Mouse (Mus musculus): ENCODE measurements around the gene Ttyh2. TPM values are rescaled to one million over a fixed set of nuclear protein-coding genes. Genes with fewer than 3 reads are reported as not detected.

Ttyh2 gene
- total RNA-seq, 2 experiments from 2014 or later = 27.3 to 28.7 TPM

DNA sequence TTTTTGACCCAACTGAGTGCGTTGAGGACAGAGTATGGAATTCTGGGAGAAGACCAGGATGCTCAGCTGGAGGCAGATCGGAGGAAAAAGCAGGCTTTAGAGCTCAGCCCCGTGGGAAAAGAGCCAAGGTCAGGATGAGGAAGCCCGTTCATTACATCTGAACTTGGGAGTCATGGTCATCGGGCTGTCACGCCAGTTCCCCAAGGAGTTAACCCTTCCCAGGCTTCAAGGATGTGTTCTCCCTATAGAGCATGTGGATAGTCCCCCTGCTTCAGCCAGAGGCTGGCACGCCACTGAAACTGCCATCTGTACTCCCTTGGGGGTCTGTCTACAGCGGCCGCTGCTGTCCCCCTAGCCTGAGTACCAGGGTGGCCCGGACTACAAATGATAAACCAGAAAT is 5.1 kb downstream of the Ttyh2 start:
- DNase-seq (ENCODE audit: low spot score in 2 of 2) = no peak

DNA sequence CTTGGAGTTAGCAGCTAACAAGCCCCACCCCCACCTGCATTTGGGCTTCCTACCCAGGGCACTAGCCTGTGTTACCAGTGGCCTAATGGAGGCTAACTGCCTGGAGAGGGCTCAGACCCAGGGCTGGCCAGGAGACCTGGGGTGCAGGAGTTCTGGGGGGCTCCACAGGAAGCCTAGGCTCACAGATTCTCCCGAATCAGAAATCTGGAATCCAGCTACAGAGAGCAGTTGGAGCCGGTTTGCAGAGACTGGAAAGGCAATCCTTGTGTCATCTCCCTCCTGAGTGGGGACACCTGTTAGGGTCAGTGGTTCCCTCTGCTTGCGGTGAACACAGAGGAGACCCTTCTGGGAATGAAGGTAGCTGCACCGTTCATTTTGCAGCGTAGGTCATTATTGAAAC is 5.8 kb downstream of the Ttyh2 start:
- DNase-seq (ENCODE audit: low spot score in 2 of 2) = no peak

DNA sequence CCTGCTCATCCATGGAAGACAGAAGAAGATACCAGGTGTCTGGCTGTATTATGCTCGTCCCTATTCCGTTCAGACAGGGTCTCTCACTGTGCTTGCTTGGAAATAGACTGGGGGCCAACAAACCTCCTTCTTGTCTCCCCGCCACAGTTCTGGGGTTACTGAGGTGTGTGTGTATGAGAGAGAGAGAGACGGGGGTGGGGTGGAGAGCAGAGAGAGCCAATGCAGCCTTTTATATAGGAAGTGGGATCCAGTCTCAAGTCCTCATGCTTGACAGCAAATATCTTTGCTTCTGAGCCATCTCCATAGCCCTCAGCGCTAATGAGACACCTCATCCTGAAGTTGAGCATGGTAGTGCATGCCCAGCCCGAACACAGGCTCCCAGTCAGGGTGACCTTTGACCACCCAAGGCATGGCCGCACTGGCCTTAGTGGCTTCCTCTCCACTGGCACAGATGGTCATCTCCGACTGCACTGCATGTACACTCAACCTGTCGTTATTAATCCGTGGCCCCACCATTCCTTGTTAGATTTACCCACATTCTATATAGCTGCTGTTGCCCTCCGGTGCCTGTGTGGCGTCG is 7.2 kb downstream of the Ttyh2 start:
- DNase-seq (ENCODE audit: low spot score in 2 of 2) = no peak

DNA sequence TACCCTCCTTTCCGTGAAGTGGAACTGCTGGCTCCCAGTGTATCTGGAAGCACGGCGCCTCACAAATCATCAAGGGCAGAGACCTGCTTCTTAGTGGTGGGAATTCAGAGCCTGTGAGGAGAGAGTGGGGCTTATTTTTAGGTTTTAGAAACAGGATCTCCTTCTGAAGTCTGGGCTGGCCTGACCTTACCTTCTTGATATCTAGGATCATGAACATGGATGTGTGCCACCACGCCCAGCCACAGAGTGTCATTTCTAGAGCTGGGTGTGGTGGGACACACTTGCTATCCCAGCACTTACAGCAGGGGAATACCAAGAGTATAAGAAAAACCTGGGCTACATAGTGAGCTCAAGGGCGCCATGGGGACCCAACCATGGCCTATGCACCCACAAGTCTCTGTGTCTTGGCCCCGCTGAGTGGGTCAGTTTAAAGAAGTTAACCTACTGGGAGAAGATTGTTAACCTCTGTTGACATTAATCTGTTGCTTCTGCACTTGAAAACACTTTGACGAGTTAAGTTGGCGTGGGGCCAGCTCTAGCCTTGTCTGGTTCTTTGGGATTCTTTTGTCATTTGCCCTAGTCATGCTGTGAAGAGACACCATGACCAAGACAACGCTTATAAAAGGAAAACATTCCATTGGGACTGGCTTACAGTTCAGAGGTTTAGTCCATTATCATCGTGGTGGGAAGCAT is 7.9 kb downstream of the Ttyh2 start:
- no peak for DNase-seq (ENCODE audit: low spot score in 2 of 2)

DNA sequence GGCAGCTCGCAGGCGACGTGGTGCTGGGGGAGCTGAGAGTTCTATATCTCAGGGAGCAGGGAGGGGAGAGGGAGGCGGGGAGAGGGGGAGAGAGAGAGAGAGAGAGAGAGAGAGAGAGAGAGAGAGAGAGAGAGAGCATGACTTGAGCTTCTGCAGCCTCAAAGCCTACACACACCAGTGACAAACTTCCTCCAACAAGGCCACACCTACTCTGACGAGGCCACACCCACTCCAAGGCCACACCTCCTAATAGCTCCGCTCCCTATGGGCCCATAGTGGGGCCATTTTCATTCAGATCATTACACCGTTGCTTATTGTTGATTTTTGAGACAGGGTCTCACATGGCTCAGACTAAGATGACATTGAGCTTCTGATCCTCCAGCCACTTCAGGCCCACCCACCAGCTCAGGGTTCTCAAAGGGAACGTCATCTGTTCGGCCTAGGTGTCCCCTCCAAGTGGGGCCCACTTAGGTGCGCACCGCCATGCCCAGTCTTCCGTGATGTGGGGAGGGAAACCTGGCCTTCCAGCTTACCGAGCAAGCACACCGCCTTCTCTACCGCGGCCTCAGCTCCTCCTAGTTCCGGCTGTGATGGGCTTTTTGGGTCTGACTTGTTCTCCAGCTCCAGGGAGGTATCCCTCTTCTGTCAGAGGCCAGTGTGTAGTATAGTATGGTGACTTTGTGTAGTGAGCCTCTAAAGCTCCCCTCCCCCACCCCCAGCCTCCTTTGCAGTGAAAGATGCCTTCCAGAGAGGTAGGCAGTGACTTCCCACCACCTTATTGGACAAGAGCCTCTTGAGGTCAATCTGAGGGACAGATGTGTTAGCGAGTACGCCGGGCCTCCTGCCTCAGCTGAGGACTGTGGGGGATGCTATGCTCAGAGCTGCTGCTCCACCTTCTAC is 8.7 kb downstream of the Ttyh2 start:
- DNase-seq (ENCODE audit: low spot score in 2 of 2) = no peak

DNA sequence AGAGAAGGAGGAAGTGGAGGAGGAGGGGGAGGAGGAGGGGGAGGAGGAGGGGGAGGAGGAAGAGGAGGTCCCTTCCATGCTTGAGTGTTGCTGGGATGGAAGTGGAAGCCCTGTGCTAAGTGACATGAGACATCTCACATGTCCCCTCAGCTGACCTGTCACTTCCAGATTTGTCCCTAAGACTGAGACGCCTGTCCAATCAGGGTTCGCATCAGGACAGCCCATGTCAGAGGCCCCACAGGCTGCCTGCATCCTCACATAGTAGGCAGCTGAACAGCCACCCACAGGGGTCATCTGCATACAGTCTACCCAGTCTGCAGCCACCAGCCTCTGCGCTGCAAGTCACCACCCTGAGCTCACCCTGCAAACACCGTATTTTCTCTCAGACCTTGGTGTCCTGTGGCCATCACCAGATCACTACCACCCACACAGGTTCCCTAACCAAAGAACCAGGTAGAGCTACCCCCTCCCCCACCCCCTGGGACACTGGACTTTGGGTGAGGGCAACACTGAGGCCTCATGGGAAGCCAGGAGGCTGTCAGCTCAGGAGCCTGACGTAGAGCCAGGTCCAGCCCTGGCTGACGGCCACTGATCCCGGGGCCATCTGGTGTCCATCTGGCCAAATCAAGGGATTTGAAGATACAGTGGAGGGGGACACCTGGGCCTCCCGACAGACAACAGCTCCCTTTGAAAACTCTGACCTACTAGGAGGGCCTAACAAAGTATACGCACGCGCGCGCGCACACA is 9.6 kb downstream of the Ttyh2 start:
- peak in 1 of 2 experiments; percentile 37 for DNase-seq (ENCODE audit: low spot score in 2 of 2)

DNA sequence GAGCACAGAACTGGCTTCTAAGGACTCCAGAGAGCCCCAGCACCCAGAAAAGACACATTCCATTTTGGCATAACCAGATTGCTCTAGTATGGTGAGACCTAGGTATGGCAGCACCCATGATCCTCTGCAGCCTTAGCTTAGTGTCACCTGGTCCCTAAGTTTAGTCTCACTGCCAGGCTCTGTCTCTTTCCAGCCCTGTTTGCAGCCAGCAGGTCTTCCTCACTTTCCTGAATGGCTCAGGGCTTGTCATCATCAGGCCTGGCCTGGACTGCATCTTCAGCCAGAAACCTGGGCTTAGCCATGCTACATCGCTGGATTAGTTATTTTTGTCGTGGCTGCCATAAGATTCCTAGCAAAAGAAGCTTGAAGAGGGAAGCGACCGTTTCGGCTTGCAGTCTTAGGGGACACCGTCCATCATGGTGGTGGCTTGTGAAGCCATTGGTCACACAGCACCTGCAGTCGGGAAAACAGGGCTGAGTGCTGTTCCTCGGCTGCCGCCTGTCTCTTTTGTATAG is 10.4 kb downstream of the Ttyh2 start:
- no peak for DNase-seq (ENCODE audit: low spot score in 2 of 2)

DNA sequence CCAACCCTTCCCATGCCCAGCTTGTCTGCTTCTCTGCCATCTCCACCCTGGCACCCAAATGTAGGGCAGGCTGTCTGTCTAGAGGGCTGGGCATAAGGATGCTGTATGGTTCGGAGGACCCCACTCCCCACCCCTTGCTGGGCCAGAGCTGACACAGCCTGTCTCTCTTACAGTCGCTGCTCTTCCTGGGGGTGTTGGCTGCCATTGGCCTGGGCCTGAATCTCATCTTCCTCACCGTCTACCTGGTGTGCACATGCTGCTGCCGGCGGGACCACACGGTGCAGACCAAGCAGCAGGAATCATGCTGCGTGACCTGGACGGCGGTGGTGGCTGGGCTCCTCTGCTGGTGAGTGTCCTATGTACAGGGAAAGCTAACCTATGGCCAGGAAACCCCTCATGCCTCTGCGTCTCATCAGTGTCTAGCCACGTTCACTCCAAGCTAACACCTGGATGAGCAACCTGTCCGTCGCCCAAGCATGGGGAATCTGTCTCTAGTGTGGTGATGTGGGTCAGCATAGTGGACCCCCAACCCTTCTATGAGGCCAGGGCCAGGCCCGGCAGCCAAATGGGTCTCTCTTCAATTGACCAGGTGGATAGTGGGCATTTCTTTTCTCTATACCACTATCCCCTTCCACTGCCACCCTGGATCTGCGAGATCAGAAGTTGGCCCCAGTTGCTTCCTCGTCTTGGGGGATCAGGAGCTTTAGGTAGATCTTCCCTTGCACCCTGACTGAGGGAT is 11.2 kb downstream of the Ttyh2 start:
- DNase-seq (ENCODE audit: low spot score in 2 of 2) = no peak

DNA sequence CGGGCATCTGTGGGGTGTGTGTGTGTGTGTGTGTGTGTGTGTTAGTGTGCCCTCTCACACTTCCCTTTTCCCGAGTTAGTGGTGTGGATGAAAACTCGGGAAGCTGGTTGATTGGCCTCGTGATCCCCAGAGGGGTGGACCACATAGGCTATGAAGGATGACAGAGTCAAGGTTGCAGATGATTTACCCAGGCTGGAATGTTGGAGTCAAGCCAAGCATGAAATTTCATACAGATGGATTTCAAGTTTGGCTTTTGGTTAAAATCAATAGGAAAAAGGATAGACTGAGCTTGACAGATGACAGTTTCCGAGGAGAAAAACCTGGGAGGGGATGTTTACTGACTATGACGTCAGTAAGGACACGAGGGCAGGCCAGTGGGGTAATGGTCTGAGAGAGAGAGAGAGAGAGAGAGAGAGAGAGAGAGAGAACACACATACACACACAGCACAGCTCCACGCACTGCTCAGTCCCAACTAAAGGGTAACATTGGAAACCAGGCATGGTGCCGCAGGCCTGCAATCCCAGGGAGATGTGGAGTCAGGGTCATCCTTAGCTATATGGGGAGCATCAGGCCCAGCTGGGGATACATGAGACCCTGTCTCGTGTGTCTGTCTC is 12.4 kb downstream of the Ttyh2 start:
- DNase-seq (ENCODE audit: low spot score in 2 of 2) = no peak

DNA sequence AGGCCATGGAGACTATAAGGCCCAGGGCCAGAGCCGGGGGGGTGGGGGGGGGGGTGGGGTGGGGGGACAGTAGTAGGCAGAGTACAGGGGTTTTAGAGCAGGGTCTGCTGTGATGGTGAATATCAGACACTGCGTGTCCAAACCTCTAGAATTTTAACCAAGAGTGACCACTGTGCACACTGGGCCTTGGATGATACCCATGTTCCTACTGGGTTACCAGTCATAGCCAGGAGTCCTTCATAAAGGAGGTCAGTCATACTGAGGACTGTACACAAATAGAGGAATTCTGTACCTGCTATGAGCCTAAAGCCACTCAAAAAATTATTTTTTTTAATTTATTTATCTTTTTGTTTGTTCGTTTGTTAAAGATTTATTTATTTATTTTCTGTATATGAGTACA is 13.5 kb downstream of the Ttyh2 start:
- DNase-seq (ENCODE audit: low spot score in 2 of 2) = no peak

DNA sequence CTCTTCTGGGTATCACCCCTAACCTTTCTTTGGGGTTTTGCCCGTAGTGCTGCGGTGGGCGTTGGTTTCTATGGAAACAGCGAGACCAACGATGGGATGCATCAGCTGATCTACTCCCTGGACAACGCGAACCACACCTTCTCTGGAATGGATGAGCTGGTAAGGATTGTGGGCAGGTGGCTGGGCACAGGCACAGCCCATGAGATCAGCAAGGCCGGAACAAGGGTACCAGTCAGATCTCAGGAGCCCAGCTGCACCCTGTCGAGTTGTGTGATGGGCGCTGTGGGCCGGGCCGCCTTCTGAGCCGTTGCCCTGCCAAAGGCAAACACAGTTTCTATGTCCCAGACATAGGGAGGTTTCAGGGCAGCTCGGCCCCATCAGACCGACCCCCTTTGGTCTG is 15.0 kb downstream of the Ttyh2 start:
- no peak for DNase-seq (ENCODE audit: low spot score in 2 of 2)

DNA sequence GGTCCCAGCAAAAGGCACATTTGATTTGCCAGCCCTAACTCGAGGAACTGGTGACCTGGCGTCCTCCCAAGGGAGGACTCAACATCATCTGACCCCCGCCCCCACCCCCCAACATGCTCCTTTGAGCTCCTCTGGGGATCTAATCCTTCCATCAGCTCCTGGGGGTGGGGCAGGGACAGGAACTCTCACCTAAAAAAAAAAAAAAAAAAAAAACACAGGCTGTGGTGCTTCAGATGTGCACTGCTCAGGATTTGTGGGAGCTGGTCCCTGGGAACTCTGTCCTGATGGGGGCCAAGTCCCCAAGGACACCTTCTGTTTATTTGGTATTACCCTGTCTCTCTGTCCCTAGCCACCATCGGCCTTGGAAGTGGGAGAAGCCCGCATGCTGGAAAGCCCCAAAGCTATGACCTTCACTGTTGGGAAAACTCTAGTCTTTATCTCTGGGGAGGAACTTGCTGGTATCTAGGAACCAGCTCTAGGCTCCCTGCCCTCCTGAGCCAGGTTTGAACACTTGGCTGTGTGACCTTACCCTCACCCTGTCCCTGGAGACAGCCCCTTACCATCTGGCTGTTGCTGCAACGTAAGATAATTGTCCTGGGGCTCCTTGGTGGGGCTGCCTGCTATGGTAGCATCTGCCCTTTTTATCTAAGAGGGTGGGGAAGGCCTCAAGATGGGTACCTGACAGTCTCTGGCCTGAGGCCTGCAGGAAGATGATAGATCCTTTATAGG is 16.4 kb downstream of the Ttyh2 start:
- DNase-seq (ENCODE audit: low spot score in 2 of 2) = no peak

DNA sequence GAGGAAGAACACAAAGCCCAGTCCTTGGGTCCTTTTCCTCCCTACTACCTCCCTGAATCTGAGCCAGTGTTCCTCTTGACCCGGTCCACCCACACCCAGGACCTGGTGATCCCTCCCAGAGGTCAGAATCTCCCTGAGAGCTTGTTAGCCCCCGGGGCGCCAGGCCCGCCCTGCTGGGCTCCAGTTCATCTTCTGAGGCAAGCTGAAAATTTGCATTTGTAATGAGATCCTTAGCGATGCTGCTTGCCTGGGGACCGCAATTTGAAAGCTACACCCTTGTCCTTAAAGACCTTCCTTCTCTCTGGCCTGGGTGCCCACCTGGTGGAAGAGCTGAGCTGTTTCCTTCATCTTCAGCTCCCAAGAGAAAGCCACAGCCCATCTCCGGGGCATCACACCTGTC is 17.4 kb downstream of the Ttyh2 start:
- no peak for DNase-seq (ENCODE audit: low spot score in 2 of 2)

DNA sequence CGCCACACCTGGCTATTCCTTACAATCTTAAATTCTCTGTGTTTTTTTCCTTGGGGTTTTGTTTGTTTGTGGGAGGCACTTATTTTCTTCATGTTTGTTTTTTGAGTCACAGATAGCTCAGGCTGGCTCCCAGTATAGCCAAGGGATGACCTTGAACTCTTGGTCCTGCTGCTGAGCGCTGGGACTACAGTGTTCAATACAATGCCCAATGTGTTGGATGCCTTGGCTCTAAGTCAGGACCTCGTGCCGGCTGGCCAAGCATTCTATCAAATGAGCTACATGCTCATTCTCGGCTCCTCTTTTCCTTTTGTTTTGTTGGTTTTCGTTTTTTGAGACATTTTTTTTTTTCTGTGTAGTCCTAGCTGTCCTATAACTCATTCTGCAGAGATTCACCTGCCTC is 18.2 kb downstream of the Ttyh2 start:
- DNase-seq (ENCODE audit: low spot score in 2 of 2) = no peak

DNA sequence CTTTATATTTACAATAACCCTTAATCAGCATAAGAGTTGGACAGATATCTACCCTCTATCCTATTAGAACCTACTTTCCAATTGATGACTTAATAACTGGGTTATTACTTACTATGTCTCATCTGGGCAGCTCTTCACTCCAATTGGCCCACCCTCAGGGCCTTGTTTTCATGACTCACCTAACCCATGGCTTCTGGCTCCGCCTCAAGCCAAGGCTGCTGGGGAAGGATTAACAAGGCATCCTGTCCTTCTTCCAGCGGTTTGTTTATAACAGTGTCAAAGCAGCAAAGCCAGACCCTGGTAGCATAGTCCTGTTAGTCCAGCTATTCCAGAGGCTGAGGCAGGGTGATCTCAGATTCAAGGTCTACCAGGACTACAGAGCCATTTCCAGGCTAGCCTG is 19.2 kb downstream of the Ttyh2 start:
- DNase-seq (ENCODE audit: low spot score in 2 of 2) = no peak

DNA sequence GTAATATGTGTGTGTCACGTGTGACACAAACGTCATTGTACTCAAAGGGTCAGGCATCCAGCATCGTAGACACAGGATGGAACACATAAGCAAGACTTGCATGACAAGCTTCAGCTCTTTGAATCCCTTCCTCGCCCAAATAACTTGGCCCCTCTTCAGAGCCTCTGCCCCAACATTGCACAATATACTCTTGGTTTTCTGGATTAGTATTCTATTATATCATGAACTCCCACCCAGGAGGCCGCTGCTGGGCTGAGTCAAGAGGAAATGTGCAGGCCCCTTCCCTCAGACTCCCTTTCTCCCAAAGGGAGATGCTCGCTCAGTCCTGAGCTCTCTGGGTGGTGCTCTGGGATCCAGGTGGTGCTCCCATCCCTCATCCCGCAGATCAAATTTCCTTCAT is 23.3 kb downstream of the Ttyh2 start:
- no peak for DNase-seq (ENCODE audit: low spot score in 2 of 2)

DNA sequence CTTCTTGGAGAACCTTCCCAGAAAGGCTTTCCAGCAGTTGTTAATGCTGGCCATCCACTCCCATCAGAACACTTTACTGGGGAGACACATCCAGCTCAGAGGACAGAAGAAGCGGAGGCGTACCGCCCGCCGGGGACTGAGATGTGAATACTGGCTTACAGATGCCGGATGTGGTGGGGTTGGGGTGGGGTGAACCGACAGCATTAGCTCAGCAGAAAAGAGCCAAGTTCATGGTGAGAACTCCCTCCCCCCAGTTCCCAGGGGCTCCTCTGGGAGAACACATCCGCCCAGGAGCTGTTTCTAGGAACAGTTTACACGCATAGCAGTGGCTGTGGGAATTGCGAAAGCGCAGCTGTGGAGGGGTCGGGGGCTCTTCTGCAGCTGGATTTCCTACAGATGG is 24.3 kb downstream of the Ttyh2 start:
- DNase-seq (ENCODE audit: low spot score in 2 of 2) = no peak

DNA sequence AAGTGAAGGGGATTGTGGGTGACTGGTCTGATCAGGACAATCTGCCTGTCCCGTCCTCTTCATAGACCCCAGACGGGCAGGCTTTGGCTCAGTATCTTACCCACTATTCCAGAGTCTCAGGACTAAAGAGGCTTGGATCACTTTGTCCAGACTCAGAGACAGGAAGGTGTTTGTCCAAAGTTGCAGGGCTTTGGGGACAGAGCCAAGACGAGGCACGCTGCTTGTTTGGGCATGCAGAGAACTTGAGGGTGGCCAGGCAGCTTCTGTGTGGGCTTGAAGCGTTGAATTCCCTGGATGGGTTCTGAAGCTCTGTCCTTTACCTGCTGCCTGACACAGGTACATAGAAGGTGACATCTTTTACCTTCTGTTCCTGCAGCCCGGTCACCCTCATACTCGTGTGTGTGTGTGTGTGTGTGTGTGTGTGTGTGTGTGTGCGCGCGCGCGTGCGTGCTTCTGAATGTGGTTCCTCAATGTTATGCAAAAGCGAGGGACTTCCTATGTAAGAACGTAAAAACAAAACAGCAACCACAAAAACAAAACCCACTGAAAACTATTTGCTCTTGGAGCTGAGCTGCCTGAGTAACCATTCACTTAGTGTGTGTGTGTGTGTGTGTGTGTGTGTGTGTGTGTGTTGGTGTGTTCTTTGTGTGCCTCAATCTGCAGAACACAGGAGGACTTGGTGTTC is 27.2 kb downstream of the Ttyh2 start:
- peak in 1 of 2 experiments; percentile 28 for DNase-seq (ENCODE audit: low spot score in 2 of 2)

DNA sequence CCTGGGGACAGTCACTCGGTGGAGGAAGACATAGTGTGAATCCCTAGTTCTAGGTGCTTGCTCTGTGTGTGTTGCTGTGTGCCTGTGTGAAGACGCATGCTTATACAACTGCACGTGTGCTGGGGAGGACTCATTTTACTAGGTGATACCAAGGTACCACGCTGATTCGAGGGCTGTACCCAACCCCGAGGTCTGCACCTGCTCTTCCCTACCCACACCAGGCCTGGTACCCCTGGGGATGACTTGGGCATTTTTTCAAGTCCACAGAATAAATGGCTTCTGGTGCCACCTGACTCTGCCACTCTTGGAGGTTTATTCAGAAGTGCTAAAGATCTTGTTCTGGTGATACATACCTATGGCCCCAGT is 27.7 kb downstream of the Ttyh2 start:
- no peak for DNase-seq (ENCODE audit: low spot score in 2 of 2)

All from layer of hippocampus, postnatal 10 days (tissue).